Mouse (Mus musculus): Measurements from ENCODE around the gene Arhgap33. TPM values are rescaled to one million over a fixed set of nuclear protein-coding genes. Genes with fewer than 3 reads are reported as not detected.
A peak's percentile ranks its signal among the peaks of the same experiment; 100 is the strongest.

Gene Arhgap33
- polyA plus RNA-seq, 1 experiment from 2014 or later, result 7.2 TPM

- peak within 1 kb of the TSS; percentile 79; the same call in 1 of the 2 replicates for H3K4me3 ChIP-seq (ENCODE audit: low read depth, low read length)
- no peaks in the 10 kb centered on the region for H3K9me3 ChIP-seq (replicated peaks; ENCODE audit: control insufficient read depth, low read length)
- peak within 1 kb of the TSS; percentile 84 for H3K4me2 ChIP-seq
- no peaks in the 10 kb centered on the region for H3K27me3 ChIP-seq (ENCODE audit: control insufficient read depth, insufficient read depth, low read length)
- H3K27ac ChIP-seq (ENCODE audit: low read depth, low read length), result no peak within 1 kb of the TSS
- peaks cover 5% of the 10 kb centered on the region; the same call in 1 of the 2 replicates for H3K4me1 ChIP-seq (ENCODE audit: control insufficient read depth, insufficient read depth, low read length)
- H3K9ac ChIP-seq (ENCODE audit: low read depth, low read length), result no peak within 1 kb of the TSS
- H3K36me3 ChIP-seq (ENCODE audit: control insufficient read depth, insufficient read depth, low read length), result peaks cover 13% of the 10 kb centered on the region
- no peak for ATAC-seq (replicated peaks; ENCODE audit: insufficient number of reproducible peaks, low FRiP score, low TSS enrichment)
- WGBS (ENCODE audit: insufficient replicate concordance), result 92% methylated on average over 12 of the region's 12 CpGs
Measured at GRCm38 (mm10) chr7:30564970-30565571, 30.2 kb upstream of the Arhgap33 start, which contains the start of gene Igflr1. Gene Igflr1 (plus strand): TSS chr7:30565427.

DNA sequence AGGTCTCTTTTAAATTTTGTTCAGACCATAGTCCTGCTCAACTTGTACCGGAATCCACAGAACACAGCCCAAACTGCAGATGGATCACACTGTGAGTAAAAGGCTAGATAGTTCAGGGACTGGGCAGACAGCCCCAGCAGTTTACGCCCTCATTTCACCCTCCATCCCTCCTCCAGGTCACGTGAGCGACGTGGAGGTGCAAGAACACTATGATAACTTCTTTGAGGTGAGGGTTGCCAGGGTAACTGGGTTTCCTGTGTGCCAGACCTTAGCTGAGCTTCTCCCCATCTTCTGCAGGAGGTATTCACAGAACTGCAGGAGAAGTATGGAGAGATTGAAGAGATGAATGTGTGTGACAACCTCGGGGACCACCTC, 29.0 kb upstream of the Arhgap33 start:
- Histone ChIP-seq H3K4me2 (peak overlapping the region; percentile 84), H3K27me3 (ENCODE audit: control insufficient read depth, insufficient read depth, low read length) (no peaks in the 10 kb centered on the region), H3K36me3 (ENCODE audit: control insufficient read depth, insufficient read depth, low read length) (peaks cover 1% of the 10 kb centered on the region; the same call in 1 of the 2 replicates), H3K9me3 (replicated peaks; ENCODE audit: control insufficient read depth, low read length) (no peaks in the 10 kb centered on the region), H3K4me3 (ENCODE audit: low read depth, low read length) (peak overlapping the region; percentile 79), H3K4me1 (ENCODE audit: control insufficient read depth, insufficient read depth, low read length) (peaks cover 7% of the 10 kb centered on the region; the same call in 1 of the 2 replicates), H3K27ac (ENCODE audit: low read depth, low read length) (no peak overlapping the region), H3K9ac (ENCODE audit: low read depth, low read length) (peak overlapping the region; percentile 92)
- WGBS (ENCODE audit: insufficient replicate concordance), result 31% methylated on average over 6 of the region's 6 CpGs
- 0 out of 2 replicates have a peak, but pooled peaks have one; percentile 3 for ATAC-seq (replicated peaks; ENCODE audit: insufficient number of reproducible peaks, low FRiP score, low TSS enrichment)

- Histone ChIP-seq H3K27ac (ENCODE audit: low read depth, low read length) (peak within 1 kb of the TSS; percentile 98), H3K4me3 (ENCODE audit: low read depth, low read length) (peak within 1 kb of the TSS; percentile 79), H3K27me3 (ENCODE audit: control insufficient read depth, insufficient read depth, low read length) (no peaks in the 10 kb centered on the region), H3K9me3 (replicated peaks; ENCODE audit: control insufficient read depth, low read length) (no peaks in the 10 kb centered on the region), H3K36me3 (ENCODE audit: control insufficient read depth, insufficient read depth, low read length) (no peaks in the 10 kb centered on the region; the same call in 1 of the 2 replicates), H3K9ac (ENCODE audit: low read depth, low read length) (peak within 1 kb of the TSS; percentile 92), H3K4me2 (peak within 1 kb of the TSS; percentile 84), H3K4me1 (ENCODE audit: control insufficient read depth, insufficient read depth, low read length) (peaks cover 13% of the 10 kb centered on the region)
- WGBS (ENCODE audit: insufficient replicate concordance), result under 1% methylated on average over 45 of the region's 45 CpGs
- ATAC-seq (replicated peaks; ENCODE audit: insufficient number of reproducible peaks, low FRiP score, low TSS enrichment), result peak; percentile 79
Measured at GRCm38 (mm10) chr7:30563117-30563905, 28.5 kb upstream of the Arhgap33 start, which contains the start of the genes U2af1l4, Gm49396 and Psenen. Gene U2af1l4 (plus strand): TSS chr7:30563301. Gene Gm49396 (plus strand): TSS chr7:30563344. Gene Psenen (minus strand): TSS chr7:30563627.

- H3K27ac ChIP-seq (ENCODE audit: low read depth, low read length), result peak overlapping the region; percentile 98
- no peaks in the 10 kb centered on the region for H3K27me3 ChIP-seq (ENCODE audit: control insufficient read depth, insufficient read depth, low read length)
- H3K9me3 ChIP-seq (replicated peaks; ENCODE audit: control insufficient read depth, low read length), result no peaks in the 10 kb centered on the region
- peak overlapping the region; percentile 79 for H3K4me3 ChIP-seq (ENCODE audit: low read depth, low read length)
- ATAC-seq (replicated peaks; ENCODE audit: insufficient number of reproducible peaks, low FRiP score, low TSS enrichment), result no peak
- 2% methylated on average over 27 of the region's 27 CpGs for WGBS (ENCODE audit: insufficient replicate concordance)
- H3K36me3 ChIP-seq (ENCODE audit: control insufficient read depth, insufficient read depth, low read length), result no peaks in the 10 kb centered on the region; the same call in 1 of the 2 replicates
- peaks cover 17% of the 10 kb centered on the region for H3K4me1 ChIP-seq (ENCODE audit: control insufficient read depth, insufficient read depth, low read length)
- peak overlapping the region; percentile 75 for H3K9ac ChIP-seq (ENCODE audit: low read depth, low read length)
- H3K4me2 ChIP-seq, result peak overlapping the region; percentile 84
Measured at GRCm38 (mm10) chr7:30562526-30563116, 27.8 kb upstream of the Arhgap33 start.

- H3K4me3 ChIP-seq (ENCODE audit: low read depth, low read length), result 0 out of 2 replicates have a peak overlapping the region, but pooled peaks have one; percentile 64
- no peak for ATAC-seq (replicated peaks; ENCODE audit: insufficient number of reproducible peaks, low FRiP score, low TSS enrichment)
- no peaks in the 10 kb centered on the region for H3K27me3 ChIP-seq (ENCODE audit: control insufficient read depth, insufficient read depth, low read length)
- H3K4me2 ChIP-seq, result peak overlapping the region; percentile 97
- WGBS (ENCODE audit: insufficient replicate concordance), result 63% methylated on average over 2 of the region's 2 CpGs
- peaks cover 12% of the 10 kb centered on the region for H3K36me3 ChIP-seq (ENCODE audit: control insufficient read depth, insufficient read depth, low read length)
- no peak overlapping the region; the same call in 1 of the 2 replicates for H3K9ac ChIP-seq (ENCODE audit: low read depth, low read length)
- no peaks in the 10 kb centered on the region for H3K9me3 ChIP-seq (replicated peaks; ENCODE audit: control insufficient read depth, low read length)
- no peak overlapping the region for H3K27ac ChIP-seq (ENCODE audit: low read depth, low read length)
- H3K4me1 ChIP-seq (ENCODE audit: control insufficient read depth, insufficient read depth, low read length), result peaks cover 17% of the 10 kb centered on the region
Measured at GRCm38 (mm10) chr7:30560296-30560695, 25.4 kb upstream of the Arhgap33 start.

DNA sequence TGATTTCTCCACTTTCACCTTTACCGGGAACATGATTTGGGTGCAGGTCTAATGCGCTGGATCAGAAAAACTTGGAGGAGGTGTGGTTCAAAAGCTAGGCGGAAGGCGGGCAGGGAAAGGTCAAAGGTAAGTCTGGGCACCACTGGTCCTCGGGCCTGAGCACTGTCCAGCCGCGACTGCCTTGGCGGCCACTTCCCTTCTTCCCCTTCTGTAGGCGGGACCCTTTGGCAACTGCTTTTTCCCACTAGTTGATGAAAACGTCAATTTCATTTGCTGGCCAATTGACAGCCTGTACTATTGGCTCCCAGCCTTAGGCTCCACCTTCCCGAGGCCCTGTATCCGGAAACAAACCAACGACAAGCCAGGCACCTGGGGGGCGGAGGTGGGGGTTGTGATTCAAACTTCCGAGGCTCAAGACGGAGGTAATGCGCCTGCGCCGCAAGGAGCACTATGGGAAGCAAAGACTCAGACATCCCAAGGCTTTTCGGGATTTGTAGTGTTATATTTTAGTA, 24.6 kb upstream of the Arhgap33 start, which contains the start of gene Lin37:
TSS of gene Lin37 (minus strand) at position 396 of the 512 bp plus-strand sequence.
- H3K4me2 ChIP-seq, result peak within 1 kb of the TSS; percentile 97
- peaks cover 17% of the 10 kb centered on the region for H3K4me1 ChIP-seq (ENCODE audit: control insufficient read depth, insufficient read depth, low read length)

GRCm38 (mm10) chr7:30558656-30559442, 24.0 kb upstream of the Arhgap33 start:
- Histone ChIP-seq H3K36me3 (ENCODE audit: control insufficient read depth, insufficient read depth, low read length) (peaks cover 19% of the 10 kb centered on the region), H3K9me3 (replicated peaks; ENCODE audit: control insufficient read depth, low read length) (no peaks in the 10 kb centered on the region), H3K27me3 (ENCODE audit: control insufficient read depth, insufficient read depth, low read length) (no peaks in the 10 kb centered on the region), H3K4me1 (ENCODE audit: control insufficient read depth, insufficient read depth, low read length) (peaks cover 13% of the 10 kb centered on the region), H3K4me2 (peak overlapping the region; percentile 97), H3K27ac (ENCODE audit: low read depth, low read length) (peak overlapping the region; percentile 1; the same call in 1 of the 2 replicates), H3K9ac (ENCODE audit: low read depth, low read length) (peak overlapping the region; percentile 78), H3K4me3 (ENCODE audit: low read depth, low read length) (peak overlapping the region; percentile 64)
- 15% methylated on average over 12 of the region's 12 CpGs for WGBS (ENCODE audit: insufficient replicate concordance)
- ATAC-seq (replicated peaks; ENCODE audit: insufficient number of reproducible peaks, low FRiP score, low TSS enrichment), result no peak

More for the DNA sequence above, 24.6 kb upstream of the Arhgap33 start, which contains the start of gene Lin37:
- H3K4me3 ChIP-seq (ENCODE audit: low read depth, low read length), result peak within 1 kb of the TSS; percentile 64
- peak within 1 kb of the TSS; percentile 78 for H3K9ac ChIP-seq (ENCODE audit: low read depth, low read length)
- H3K36me3 ChIP-seq (ENCODE audit: control insufficient read depth, insufficient read depth, low read length), result peaks cover 19% of the 10 kb centered on the region
- peak within 1 kb of the TSS; percentile 1; the same call in 1 of the 2 replicates for H3K27ac ChIP-seq (ENCODE audit: low read depth, low read length)
- WGBS (ENCODE audit: insufficient replicate concordance), result 0% methylated on average over 20 of the region's 20 CpGs
- peak; percentile 84 for ATAC-seq (replicated peaks; ENCODE audit: insufficient number of reproducible peaks, low FRiP score, low TSS enrichment)
- H3K27me3 ChIP-seq (ENCODE audit: control insufficient read depth, insufficient read depth, low read length), result no peaks in the 10 kb centered on the region
- no peaks in the 10 kb centered on the region for H3K9me3 ChIP-seq (replicated peaks; ENCODE audit: control insufficient read depth, low read length)
